Mouse (Mus musculus) liver, embryonic 11.5 days (tissue): ENCODE data around the gene 1700067K01Rik. TPM values are rescaled to one million over a fixed set of nuclear protein-coding genes. Genes with fewer than 3 reads are reported as not detected.
"Not testable (repeated sequence)": the region's sequence is repeated elsewhere in the genome, so short reads cannot be mapped to it uniquely, and the experiment has no call there.

Experiments used
- ATAC-seq: fragments of 200-750 bp; cut with Nextera tagmentation; replicated peaks from 2 replicates; pipeline ENCODE4 v1.8.0; 2017; ENCODE audit warnings: moderate number of reproducible peaks, mild to moderate bottlenecking, moderate TSS enrichment, moderate library complexity; ENCODE audit not compliant: low FRiP score
- DNase-seq: peaks from one replicate; pipeline ENCODE4 v3.0.0-alpha.2; 2017; ENCODE audit warnings: low spot score
- H3K27ac ChIP-seq: fragments of 300-500 bp; sonication (generic); 2 replicates; pipeline ENCODE4 v1.5.1; 2014; ENCODE audit warnings: mild to moderate bottlenecking, low read depth, low read length, control low read depth
- H3K27me3 ChIP-seq: fragments of 300-500 bp; sonication (generic); replicated peaks from 2 replicates; pipeline ENCODE4 v1.6.1; 2014; ENCODE audit warnings: low read length, mixed read lengths; ENCODE audit not compliant: control insufficient read depth, insufficient read depth
- H3K36me3 ChIP-seq: fragments of 300-500 bp; sonication (generic); 2 replicates; pipeline ENCODE4 v1.6.1; 2014; ENCODE audit warnings: mild to moderate bottlenecking, low read length, moderate library complexity, mixed read lengths; ENCODE audit not compliant: control insufficient read depth, insufficient read depth
- H3K4me1 ChIP-seq: fragments of 300-500 bp; sonication (generic); replicated peaks from 2 replicates; pipeline ENCODE4 v1.6.1; 2014; ENCODE audit warnings: low read length, mixed read lengths; ENCODE audit not compliant: control insufficient read depth, insufficient read depth
- H3K4me2 ChIP-seq: fragments of 300-500 bp; sonication (generic); 2 replicates; pipeline ENCODE4 v1.6.1; 2014; ENCODE audit warnings: mild to moderate bottlenecking, control low read depth, moderate library complexity
- H3K4me3 ChIP-seq: fragments of 300-500 bp; sonication (generic); 2 replicates; pipeline ENCODE4 v1.5.1; 2014; ENCODE audit warnings: low read depth, low read length, control low read depth
- H3K9ac ChIP-seq: fragments of 300-500 bp; sonication (generic); 2 replicates; pipeline ENCODE4 v1.6.1; 2014; ENCODE audit warnings: low read depth, low read length, control low read depth
- H3K9me3 ChIP-seq: fragments of 300-500 bp; sonication (generic); 2 replicates; pipeline ENCODE4 v1.6.1; 2016; ENCODE audit warnings: low read length, inconsistent platforms, mixed read lengths; ENCODE audit not compliant: control insufficient read depth
- WGBS: fragments of 180-500 bp; shearing (Covaris S2); extraction: QIAGEN DNeasy Blood & Tissue Kit; methylation state at CpG from one replicate; pipeline ENCODE4 v1.1.7; 2014; 5-methylcytosine and 5-hydroxymethylcytosine counted together
- polyA plus RNA-seq: library from polyadenylated mRNA; unstranded; fragments of >200 nt; fragmentation: Nextera tagmentation; extraction: Ambion mirVana; gene quantifications from 2 replicates; pipeline ENCODE4 v1.2.1, GENCODE M21; 2014

1700067K01Rik gene
- polyA plus RNA-seq, 1 experiment from 2014 or later = 1.5 TPM

DNA sequence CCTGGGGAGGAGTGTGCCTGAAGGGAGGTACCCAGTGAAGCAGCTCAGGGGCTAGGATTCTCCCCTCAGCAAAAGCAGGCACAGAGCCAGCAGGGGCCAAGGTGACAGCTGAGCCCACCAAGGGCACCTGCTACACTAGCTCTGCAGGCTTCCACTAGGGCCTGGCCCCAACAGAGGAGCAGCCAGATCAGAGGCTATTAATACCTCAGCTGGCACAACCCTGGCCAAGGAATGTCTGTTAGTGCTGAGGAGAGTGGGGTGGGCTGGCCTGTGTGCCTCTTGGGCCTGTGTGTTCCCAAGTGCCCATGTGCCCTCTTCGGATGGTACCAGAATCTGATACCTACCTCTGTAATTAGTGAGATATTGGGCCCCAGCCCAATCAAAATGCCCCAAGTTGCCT lies 21.1 kb upstream of the 1700067K01Rik start:
- ATAC-seq = no peak
- Histone ChIP-seq H3K9ac (no peak overlapping the region), H3K36me3 (peaks cover 23% of the 10 kb centered on the region), H3K27ac (no peak overlapping the region), H3K27me3 (no peaks in the 10 kb centered on the region), H3K4me1 (peaks cover 17% of the 10 kb centered on the region), H3K9me3 (no peaks in the 10 kb centered on the region), H3K4me2 (no peak overlapping the region), H3K4me3 (no peak overlapping the region)
- no peak for DNase-seq
- WGBS = 92% methylated on average over 1 of the region's 1 CpGs

GRCm38 (mm10) chr8:83980845-83981244 lies 20.5 kb upstream of the 1700067K01Rik start:
- H3K4me3 ChIP-seq = no peak overlapping the region
- H3K27ac ChIP-seq = no peak overlapping the region
- DNase-seq (no peak), ATAC-seq (no peak)
- H3K27me3 ChIP-seq = no peaks in the 10 kb centered on the region
- H3K4me1 ChIP-seq = peaks cover 17% of the 10 kb centered on the region
- no peak overlapping the region for H3K4me2 ChIP-seq
- H3K9ac ChIP-seq = no peak overlapping the region
- H3K36me3 ChIP-seq = peaks cover 23% of the 10 kb centered on the region
- H3K9me3 ChIP-seq = no peaks in the 10 kb centered on the region
- 85% methylated on average over 8 of the region's 8 CpGs for WGBS

GRCm38 (mm10) chr8:83981533-83981932 lies 19.8 kb upstream of the 1700067K01Rik start:
- ATAC-seq (no peak), DNase-seq (no peak)
- Histone ChIP-seq H3K27ac (no peak overlapping the region), H3K27me3 (no peaks in the 10 kb centered on the region), H3K9ac (no peak overlapping the region), H3K4me1 (peaks cover 17% of the 10 kb centered on the region), H3K4me3 (no peak overlapping the region), H3K36me3 (peaks cover 27% of the 10 kb centered on the region), H3K4me2 (no peak overlapping the region), H3K9me3 (no peaks in the 10 kb centered on the region)
- WGBS = 94% methylated on average over 7 of the region's 7 CpGs

- peak; percentile 77 for ATAC-seq
These were observed 18.9 kb upstream of the 1700067K01Rik start for GRCm38 (mm10) chr8:83982449-83982848.

DNA sequence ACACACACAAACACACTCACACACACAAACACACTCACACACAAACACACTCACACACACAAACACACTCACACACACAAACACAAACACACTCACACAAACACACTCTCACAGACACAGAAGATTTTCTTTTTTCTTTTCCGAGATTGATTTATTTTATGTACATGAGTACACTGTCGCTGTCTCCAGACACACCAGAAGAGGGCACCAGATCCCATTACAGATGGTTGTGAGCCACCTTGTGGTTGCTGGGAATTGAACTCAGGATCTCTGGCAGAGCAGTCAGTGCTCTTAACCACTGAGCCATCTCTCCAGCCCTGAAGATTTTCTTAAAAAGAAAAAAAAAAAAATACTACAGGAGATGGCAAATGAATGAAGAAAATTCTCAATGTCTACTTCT lies 18.1 kb upstream of the 1700067K01Rik start:
- peaks cover 40% of the 10 kb centered on the region for H3K36me3 ChIP-seq
- not testable (repeated sequence) for H3K9me3 ChIP-seq

More at GRCm38 (mm10) chr8:83982449-83982848, 18.9 kb upstream of the 1700067K01Rik start:
- Histone ChIP-seq H3K4me1 (peaks cover 12% of the 10 kb centered on the region), H3K36me3 (peaks cover 35% of the 10 kb centered on the region), H3K4me2 (no peak overlapping the region), H3K4me3 (no peak overlapping the region), H3K9me3 (no peaks in the 10 kb centered on the region), H3K27me3 (no peaks in the 10 kb centered on the region), H3K27ac (no peak overlapping the region), H3K9ac (no peak overlapping the region)
- DNase-seq = no peak
- 61% methylated on average over 4 of the region's 4 CpGs for whole genome bisulfite sequencing

GRCm38 (mm10) chr8:83989243-83989642 lies 12.1 kb upstream of the 1700067K01Rik start:
- no peak overlapping the region for H3K4me3 ChIP-seq
- H3K36me3 ChIP-seq = peaks cover 38% of the 10 kb centered on the region
- H3K9ac ChIP-seq = no peak overlapping the region
- no peaks in the 10 kb centered on the region for H3K27me3 ChIP-seq
- no peaks in the 10 kb centered on the region for H3K9me3 ChIP-seq
- no peak overlapping the region for H3K27ac ChIP-seq
- no peak for DNase-seq
- H3K4me1 ChIP-seq = peaks cover 9% of the 10 kb centered on the region
- H3K4me2 ChIP-seq = no peak overlapping the region
- 70% methylated on average over 7 of the region's 7 CpGs for WGBS
- ATAC-seq = no peak

More for the DNA sequence above, 18.1 kb upstream of the 1700067K01Rik start:
- ATAC-seq, DNase-seq, H3K27me3 ChIP-seq, H3K27ac ChIP-seq, H3K4me2 ChIP-seq, H3K4me3 ChIP-seq, H3K4me1 ChIP-seq, H3K9ac ChIP-seq: not testable (repeated sequence)
- 98% methylated on average over 2 of the region's 2 CpGs for WGBS

DNA sequence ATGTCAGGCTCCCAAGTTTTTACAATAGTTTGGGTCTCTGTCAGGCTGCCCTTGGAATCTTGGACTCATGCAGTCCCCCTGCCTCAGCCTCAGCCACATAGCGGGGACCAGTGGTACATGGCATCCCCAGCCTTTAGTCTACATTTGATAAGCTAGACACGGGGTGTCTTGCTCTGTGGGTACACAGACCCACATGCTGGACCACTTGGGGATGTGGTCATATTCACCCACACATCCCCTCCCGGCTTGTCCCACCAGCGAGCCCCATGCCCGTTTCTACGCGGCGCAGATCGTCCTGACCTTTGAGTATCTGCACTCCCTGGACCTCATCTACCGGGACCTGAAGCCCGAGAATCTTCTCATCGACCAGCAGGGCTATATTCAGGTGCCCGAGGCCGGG lies 11.1 kb upstream of the 1700067K01Rik start:
- Histone ChIP-seq H3K4me3 (no peak overlapping the region), H3K36me3 (peaks cover 38% of the 10 kb centered on the region), H3K27me3 (no peaks in the 10 kb centered on the region), H3K4me1 (peaks cover 9% of the 10 kb centered on the region), H3K4me2 (no peak overlapping the region), H3K9ac (no peak overlapping the region), H3K9me3 (no peaks in the 10 kb centered on the region), H3K27ac (no peak overlapping the region)
- no peak for ATAC-seq
- 90% methylated on average over 14 of the region's 14 CpGs for WGBS
- DNase-seq = no peak

DNA sequence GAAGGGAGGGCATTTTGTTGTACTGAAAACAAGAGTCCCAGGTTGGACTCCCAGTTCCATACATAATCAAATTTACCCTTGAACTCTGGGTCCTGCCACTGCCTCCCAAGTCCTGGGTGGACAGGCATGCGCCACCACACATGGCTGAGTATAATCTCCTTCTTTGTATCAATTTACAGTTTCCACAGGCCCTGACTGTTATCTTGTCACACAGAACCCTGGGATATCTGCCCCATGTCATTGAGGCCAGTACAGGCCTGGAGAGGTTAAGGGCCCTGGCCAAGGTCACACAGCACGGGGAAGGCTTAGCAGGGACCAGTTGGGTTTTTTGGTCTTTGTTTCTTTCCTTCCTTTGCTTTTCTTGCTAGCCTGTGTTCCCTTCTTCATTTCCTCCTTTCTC lies 8.8 kb upstream of the 1700067K01Rik start:
- peak; percentile 34; the same call in 1 of the 2 replicates for ATAC-seq
- H3K27ac ChIP-seq = peak overlapping the region; percentile 43; the same call in 1 of the 2 replicates
- H3K4me2 ChIP-seq = no peak overlapping the region

DNA sequence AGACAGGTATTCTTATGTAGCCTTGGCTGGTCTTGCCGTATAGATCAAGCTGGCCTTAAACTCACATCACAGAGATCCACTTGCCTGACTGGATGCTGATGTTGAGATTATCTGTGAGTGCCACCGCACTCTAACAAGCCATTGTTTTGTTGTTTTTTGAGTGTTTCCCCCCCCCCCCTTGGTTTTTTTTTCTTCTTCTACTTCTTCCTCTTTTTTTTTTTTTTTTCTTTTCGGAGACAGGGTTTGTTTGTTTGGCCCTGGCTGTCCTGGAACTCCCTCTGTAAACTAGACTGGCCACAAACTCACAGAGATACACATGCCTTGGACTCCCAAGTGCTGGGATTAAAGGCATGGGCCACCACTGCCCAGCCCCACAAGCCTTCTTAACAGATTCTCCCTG lies 7.3 kb upstream of the 1700067K01Rik start:
- Histone ChIP-seq H3K9me3 (no peaks in the 10 kb centered on the region), H3K36me3 (peaks cover 20% of the 10 kb centered on the region), H3K9ac (no peak overlapping the region), H3K4me1 (peaks cover 19% of the 10 kb centered on the region), H3K27ac (no peak overlapping the region), H3K4me3 (no peak overlapping the region), H3K27me3 (no peaks in the 10 kb centered on the region), H3K4me2 (no peak overlapping the region)
- ATAC-seq (no peak), DNase-seq (no peak)
- 61% methylated on average over 3 of the region's 3 CpGs for WGBS

More for the DNA sequence above, 8.8 kb upstream of the 1700067K01Rik start:
- peaks cover 16% of the 10 kb centered on the region for H3K4me1 ChIP-seq
- H3K9ac ChIP-seq = peak overlapping the region; percentile 40; the same call in 1 of the 2 replicates
- peaks cover 25% of the 10 kb centered on the region for H3K36me3 ChIP-seq
- H3K27me3 ChIP-seq = no peaks in the 10 kb centered on the region
- no peaks in the 10 kb centered on the region for H3K9me3 ChIP-seq
- H3K4me3 ChIP-seq = no peak overlapping the region
- DNase-seq = no peak
- 52% methylated on average over 2 of the region's 2 CpGs for WGBS
